Mouse (Mus musculus) frontal cortex, postnatal 25 days (tissue): ENCODE data around the gene Ntrk3.

Source experiments
- DNase-seq, 2 experiments: peaks; one replicate each; pipeline ENCODE4 v3.0.0; 2022; ENCODE audit warnings: low spot score in 2 of 2

Ntrk3 gene

GRCm38 (mm10) chr7:78623686-78624085 lies 114.1 kb downstream of the Ntrk3 start:
- DNase-seq = no peak

GRCm38 (mm10) chr7:78621115-78621514 lies 116.7 kb downstream of the Ntrk3 start:
- no peak for DNase-seq

DNA sequence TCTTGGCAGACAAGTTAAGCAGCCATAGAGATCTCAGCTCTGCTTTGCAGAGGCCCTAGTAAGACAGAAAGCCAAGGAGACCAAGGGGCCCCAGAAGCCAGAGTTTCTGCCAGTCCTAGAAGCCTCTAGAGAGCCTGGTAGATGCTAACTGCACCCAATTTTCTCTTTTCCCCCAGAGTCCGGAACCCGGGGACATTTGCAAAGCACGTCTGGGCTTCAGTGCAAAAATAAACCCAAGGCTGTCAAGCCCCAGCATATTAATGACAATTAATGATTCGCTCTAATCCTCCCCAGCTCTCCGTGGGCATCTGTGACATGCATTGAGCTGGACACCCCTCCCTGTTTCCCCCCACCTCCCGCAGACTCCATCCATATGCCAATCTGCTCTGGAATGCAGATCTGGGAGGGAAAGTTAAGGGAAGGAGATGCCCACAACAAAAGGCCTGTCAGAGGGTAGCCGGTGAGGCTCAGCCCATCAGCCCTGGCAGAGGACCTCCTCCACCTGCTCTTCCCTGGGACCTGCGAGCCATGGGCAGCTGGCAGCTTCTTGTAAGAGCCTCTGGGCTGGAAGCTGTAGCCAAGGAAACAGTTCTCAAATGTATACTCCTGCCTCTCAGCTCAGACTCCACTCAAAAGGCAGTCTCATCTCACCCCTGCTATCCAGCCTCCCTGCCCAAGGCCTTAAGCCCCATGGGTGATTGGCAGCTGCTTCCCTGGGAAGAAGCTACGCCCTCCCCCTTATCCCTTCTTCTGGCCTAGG lies 117.8 kb downstream of the Ntrk3 start:
- no peak for DNase-seq

GRCm38 (mm10) chr7:78605538-78606130 lies 132.2 kb downstream of the Ntrk3 start:
- no peak for DNase-seq

DNA sequence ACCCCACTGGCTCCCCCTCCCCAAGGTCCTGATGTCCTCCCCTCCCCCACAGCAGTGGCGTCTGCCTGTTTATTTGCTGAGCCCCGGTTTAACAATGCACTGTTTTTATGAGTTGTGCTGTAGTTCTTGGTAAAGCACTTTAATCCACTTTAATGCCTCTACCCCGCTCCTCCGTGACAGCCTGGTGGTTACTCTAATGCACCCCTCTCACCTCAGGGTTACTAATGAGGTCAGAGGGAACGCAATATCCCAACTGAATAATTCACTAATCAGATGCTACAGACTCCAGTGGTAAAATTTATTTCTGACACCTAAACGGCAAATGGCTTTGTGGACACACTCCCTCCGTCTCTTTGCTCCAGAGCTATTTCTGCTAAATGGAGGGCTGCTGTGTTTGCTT lies 133.9 kb downstream of the Ntrk3 start:
- DNase-seq = no peak

DNA sequence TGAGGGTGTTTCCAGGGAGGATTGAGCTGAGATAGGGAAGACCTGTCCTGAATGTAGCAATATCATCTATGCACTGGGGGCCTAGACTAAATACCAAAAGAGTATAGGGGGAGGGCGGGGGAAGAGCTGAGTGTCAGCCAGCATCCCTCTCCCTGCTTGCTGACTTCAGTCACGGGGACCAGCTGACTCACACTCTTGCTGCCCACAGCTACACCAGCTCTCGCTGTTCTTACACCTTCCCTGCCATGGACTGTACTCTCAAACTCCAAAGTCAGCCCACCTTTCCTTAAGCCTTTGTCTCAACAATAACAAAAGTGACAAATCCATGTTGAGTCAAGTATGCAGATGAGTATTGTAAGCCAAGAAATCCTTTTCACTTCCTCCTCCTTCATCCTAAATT lies 136.0 kb downstream of the Ntrk3 start:
- no peak for DNase-seq

DNA sequence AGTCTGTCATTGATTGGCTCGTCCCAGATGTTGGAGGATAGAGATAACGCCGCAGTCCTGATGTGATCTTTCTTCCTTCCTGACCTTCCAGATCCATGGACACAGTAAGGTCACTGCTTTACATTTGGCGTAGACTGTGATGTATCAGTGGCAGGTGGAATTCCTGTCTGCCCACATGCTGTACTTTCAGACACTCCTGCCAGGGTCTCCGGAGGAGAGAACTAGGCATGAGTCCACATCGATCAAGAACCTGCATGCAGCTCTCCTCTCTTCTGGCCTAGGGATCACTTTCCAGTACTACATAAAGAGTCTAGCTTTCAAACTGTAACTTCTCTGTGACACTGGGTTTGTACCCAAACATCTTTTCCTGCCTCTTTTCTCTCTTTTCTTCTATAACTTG lies 136.9 kb downstream of the Ntrk3 start:
- no peak for DNase-seq

DNA sequence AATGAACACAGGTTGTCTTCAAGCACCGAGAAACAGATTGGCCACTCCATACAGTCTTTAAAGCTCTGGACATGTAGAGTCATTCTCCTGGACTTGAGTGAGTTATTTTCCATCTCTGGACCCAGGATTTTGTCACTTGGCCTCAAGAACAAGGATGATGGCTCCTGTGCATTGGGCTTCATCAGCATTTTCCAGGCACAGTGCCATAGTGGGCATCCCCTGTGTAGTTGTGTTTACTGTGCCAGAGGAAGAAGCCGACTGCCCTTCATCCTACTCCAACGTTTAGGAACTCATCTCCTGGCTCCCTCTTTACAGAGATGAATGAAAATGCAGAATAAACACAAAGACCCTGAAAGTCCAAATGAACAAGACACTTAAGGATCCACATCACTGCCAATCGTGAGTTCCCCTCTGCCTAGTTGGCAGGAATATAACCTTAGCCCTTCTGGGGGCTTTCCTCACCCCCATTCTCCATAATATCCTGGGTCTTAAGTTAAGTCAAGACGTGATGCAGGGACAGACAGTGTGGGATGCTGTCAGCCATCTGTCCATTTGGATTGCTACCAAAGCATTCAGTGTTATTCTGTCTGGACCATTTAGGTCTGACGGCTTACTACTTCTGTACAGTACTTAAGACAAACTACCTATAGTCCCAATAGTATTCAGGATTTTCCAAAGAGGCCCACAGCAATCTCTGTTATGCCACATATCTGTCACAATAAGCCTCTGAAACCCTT lies 137.7 kb downstream of the Ntrk3 start:
- DNase-seq = no peak

GRCm38 (mm10) chr7:78598147-78598546 lies 139.7 kb downstream of the Ntrk3 start:
- DNase-seq = no peak

DNA sequence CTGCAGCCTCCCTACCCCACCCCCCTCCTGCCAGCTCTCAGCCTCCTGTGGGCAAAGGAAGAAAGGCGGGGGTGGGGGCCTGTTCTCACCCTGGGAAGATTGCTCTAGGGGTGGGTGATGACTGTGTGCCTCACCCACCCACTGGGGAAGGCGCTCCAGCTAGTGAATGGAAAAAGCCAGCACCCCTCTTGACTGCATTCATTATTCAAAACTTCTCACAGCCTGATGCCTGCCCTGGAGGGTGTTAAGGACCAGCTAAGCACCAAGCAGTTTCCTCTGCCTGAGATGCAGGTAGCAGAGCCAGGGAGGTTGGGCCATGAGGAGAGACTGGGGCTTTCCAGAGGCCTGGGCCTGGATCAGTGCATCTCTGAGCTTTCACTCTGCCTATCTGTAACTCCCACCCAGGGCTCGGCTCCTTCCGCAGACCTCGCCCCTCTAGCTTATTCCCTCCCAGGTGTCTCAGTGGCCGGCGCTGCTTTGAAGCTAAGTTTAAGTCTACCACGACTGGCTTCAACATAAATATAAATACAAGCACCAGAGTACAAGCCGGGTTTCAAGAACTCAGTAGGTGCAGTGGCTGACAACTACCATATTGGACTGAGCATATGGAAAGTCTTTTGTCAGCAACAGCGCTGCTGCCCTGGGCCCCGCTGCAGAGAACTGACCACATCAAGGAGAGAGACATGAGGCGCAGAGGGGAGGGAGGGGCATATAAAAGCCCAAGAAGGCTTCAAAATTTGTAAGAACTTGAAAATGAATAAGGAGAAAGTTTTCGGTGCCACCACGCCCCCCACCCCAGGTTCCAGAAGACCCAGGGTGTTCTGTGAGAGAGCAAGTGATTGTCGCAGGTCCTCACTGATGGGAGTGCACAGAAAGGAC lies 140.3 kb downstream of the Ntrk3 start:
- no peak for DNase-seq

DNA sequence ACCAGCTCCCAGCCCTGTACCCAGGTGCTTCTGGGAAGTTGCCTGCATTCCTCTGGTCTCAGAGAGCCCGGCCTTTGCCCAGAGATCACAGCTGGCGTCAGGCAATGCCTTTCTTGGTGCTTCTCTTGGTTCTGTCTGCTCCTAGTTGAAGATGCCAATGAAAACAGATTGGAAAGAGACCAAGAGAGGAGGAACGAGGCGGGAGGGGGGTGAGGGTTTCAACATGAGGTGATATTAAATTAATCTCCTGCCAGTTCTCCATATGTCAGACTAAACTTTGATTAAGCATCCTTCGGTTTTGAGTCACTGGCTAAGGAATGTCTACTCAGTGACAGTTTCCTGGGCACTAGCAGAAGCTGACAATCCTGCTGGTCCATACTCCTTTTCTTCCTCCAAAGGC lies 141.3 kb downstream of the Ntrk3 start:
- no peak for DNase-seq

DNA sequence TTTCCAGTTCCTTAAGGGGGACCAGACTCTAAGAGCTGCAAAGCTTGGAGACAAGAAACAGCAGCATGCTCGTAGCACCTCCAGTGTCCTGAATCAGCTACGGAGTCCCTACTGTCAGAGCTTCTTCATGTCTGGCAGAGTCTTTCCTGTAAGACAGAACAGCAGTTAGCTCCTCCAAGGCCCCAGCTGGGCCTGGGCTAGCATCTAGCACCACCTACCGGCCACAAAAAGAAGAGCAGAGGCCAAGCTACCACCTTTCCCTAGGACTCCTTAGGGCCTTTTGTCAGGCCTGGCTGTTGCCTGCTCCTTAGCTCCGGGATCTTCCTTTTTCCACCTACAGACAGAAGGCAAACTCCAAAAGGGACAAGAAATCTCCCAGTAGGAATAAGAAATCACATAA lies 141.9 kb downstream of the Ntrk3 start:
- no peak for DNase-seq

- no peak for DNase-seq
These were observed 144.9 kb downstream of the Ntrk3 start for GRCm38 (mm10) chr7:78592948-78593347.

- no peak for DNase-seq
These were observed 145.6 kb downstream of the Ntrk3 start for GRCm38 (mm10) chr7:78592172-78592571.

DNA sequence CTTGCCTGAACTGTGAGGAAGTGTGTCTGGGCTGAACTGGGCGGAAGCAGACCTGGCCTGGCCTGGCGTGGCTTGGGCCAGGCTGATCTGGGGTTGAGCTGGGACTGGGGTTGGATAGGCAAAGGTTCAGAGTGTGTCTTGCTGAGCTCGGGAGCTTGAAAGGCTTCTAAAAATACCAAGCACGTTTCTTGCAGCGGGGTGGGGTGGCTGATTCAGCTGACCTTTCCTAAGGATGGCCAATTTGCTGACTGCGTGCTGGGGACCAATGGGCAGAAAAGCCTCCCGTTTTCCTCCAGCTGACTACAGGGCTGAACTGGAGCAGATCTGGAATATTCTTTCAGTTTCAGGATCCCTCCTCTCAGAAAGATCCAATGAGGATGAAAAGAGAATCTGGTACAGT lies 148.0 kb downstream of the Ntrk3 start:
- no peak for DNase-seq

- DNase-seq = no peak
These were observed 151.0 kb downstream of the Ntrk3 start for GRCm38 (mm10) chr7:78586800-78587199.

DNA sequence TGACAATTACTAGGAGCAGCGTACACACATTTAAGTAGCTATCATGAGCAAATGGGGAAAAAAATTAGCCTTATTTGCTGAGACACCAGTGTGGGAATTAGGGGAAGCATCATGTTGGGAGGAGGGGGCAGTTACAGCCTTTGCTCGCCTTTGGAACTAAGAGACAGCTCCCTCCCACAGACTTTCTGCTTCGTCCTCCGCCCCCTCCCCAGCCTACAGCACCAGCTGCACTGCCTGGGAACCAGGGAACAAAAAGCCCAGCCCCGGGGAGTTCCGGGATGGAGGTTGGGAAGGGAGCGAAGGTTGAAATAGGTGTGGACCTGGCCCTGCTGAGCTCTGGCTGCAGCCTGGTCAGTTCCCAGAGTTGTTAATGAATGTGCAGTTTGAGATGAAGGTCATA lies 151.9 kb downstream of the Ntrk3 start:
- DNase-seq = no peak

- no peak for DNase-seq
These were observed 152.9 kb downstream of the Ntrk3 start for GRCm38 (mm10) chr7:78584936-78585335.

- DNase-seq = no peak
These were observed 153.3 kb downstream of the Ntrk3 start for GRCm38 (mm10) chr7:78584499-78584898.

GRCm38 (mm10) chr7:78583678-78584077 lies 154.1 kb downstream of the Ntrk3 start:
- DNase-seq = no peak

DNA sequence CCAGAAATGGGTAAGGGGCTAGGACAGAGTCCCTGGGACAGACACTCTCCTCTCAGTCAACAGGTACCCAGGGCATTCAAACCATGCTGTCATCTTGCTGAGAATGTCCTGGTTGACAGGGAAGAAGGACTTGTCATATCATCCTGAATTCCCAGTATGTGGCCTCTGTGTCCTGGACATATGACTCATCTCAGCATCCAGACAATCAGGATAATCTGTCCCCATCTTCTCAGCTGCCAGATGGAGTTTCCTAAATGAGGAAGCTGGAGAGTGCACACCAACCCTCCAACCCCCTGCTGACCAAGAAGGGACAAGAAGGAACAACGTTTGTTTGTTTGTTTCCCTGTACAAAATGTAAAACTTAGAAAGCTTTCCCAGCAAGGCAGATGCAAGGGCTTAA lies 156.5 kb downstream of the Ntrk3 start:
- no peak for DNase-seq
